Mouse (Mus musculus) kidney, adult 8-10 months (tissue): ENCODE data around the gene Lzts2.

Source experiments
- DNase-seq, 2 experiments: peaks; one replicate each; pipeline ENCODE4 v3.0.0; 2022

The Lzts2 gene

DNA sequence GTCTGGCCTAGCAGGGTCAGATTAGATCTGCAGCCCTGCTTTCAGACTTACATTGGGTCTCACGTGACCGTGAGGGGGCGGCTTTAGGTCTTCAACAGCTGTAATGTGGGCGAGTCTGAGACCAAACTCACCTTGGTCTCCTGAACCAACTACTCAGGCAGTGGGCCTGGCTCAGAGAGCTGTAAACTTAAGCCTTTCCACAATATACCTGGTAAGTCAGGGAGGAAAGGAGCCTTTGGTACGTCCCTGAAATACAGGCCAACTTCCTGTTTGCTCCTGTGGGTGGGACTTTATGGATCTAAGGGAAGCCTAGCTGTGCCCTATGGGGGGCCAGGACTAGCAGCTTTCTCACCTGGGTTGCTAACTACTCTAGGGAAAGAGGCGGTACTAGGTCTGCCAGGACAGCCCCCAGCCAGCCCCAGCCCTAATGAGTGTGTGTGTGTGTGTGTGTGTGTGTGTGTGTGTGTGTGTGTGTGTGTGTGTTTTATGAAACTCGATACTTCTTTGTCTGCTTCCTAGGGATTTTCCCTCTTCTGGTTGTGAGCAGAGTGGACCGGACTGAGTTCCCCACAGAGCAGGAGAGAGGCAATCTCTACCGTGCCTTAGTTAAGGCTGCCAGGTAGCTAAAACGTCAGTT is at the start of gene Lzts2:
TSS of gene Lzts2 (plus strand) at position 80 of the 637 bp plus-strand sequence.
- peak; percentile 44 to 56 for DNase-seq

DNA sequence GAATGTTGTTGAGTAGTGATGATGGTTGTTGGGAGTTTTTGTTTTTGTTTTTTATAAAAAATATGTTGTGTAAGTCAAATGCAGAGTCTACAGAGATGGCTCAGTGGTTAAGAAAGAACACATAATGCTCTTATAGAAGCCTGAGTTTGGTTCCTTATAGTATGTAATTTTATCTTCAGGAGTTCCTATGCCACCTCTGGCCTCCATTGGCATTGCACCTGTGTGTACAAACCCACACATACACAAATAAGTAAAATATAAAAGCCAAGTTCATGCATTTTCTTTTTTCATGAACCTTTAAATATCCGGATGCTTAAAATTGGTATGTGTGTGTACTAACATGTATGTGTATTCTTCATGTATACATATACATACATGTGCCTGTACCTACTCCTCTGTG is 48.2 kb upstream of the Lzts2 start:
- no peak for DNase-seq

DNA sequence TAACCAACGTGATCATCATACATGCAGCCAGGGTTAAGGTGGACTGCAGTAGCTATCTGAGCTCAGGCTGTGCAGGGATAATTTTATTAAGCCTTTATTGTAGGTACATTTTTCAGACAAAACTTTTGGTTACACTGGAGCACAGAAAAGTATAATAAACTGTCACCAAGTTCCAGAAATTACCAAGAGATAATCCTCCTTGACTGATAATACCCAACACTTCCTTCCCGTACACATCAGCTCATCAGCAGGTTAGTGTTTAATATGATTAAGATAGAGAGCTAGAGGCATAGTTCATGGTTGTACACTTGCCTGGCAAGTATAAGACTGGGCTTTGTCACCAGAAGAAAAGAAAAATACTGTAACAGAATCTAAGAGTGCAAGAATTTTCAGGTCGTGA is 45.9 kb upstream of the Lzts2 start:
- DNase-seq, result no peak

DNA sequence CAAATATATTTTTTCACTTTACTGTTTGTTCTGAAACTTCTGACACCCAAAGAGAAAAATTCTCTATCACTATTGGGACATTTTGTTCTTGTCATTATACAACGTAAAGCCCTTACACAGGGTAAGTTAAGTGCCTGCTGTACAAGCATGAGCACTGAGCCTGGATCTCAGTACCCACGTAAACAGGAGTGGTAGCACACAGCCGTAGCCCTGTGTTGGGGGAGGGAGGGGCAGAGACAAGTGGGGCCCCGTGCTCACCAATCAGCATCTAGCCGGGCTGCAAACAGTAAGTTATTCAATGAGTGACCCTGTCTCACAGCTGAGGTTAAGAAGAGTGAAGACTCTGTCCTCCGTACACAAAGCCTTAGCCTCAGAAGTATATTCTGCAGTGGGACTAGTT is 37.6 kb upstream of the Lzts2 start:
- no peak for DNase-seq

DNA sequence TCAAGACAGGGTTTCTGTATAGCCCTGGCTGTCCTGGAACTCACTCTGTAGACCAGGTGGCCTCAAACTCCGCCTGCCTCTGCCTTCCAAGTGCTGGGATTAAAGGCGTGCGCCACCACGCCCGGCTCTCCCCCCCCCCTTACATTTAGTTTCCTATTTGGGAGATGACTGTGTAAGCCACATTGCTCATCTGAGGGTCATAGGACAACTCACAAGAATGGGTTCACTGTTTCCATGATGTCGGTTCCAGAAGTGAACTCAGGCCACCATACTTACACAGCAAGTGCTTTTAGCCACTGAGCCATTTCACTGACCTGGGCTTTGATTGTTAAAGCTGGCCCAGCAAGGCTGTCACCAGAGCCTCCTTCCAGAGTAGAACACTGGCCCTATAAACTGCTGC is 37.1 kb upstream of the Lzts2 start:
- DNase-seq, result no peak

DNA sequence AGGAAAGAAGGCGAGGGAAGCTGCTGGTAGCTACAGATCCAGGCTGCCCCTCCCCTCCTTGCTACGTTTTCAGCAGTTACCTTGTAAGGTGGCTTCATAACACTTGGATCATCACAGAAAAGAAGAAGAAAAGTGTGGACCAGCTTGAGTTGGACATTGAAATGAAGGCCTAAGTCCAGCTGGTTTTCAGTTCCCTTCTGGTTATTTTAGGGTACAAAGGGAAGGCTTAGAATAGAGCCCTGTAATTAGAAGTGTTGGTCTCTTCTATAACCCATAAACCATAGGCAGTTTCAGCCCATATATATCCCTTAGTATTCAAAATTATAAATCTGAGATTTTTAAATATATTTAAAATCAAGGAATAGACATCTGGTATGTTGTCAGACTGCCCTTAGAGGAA is 33.4 kb upstream of the Lzts2 start:
- DNase-seq, result no peak

DNA sequence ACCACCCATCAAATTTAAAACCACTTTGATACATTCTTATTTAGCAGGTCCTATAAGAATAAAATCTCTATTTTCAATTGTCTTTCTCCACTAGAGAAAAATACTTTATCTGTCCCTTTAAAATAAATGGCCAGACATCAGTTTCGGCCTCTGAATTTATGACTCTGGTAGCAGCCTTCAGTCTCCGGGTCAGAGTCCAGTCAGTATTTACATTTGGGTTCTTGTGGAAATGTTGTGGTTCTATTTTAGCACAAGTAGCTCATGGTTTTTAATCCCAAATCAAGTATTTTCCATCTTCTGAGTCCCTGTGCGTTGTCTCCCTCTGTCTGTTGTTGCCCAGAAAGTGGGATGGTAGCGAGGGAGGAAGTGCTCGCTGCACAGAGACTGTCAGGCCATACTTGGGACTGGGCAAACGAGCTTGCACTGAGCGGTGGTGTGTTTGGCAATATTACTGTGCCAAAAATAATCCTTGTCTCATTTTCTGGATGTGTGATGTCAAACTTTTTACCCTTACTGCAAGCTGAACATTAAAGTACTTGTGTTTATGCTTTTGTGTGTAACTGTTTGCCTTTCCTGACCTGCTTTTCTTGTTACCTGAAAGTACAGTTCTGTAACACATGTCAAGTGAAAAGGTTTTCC is 31.6 kb upstream of the Lzts2 start:
- no peak for DNase-seq

DNA sequence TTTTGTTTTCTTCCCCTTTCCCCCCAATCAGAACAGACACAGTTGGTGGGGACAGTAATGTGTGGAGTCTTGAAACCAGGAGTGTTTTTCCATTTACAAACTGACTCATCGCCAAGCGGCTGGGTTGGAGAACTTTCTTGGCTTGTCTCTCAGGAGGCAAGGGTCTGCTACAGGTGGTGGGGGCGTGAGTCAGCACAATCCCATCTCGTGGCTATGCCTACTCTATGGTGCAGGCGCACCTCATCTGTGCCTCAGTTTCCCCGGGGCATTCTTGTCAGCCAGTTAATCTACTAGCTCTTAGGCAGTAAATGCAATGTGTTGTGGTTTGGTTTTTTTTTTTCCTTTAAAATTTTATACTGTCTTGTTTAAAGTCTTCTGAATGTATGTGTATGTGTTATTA is 30.8 kb upstream of the Lzts2 start:
- DNase-seq, result no peak

DNA sequence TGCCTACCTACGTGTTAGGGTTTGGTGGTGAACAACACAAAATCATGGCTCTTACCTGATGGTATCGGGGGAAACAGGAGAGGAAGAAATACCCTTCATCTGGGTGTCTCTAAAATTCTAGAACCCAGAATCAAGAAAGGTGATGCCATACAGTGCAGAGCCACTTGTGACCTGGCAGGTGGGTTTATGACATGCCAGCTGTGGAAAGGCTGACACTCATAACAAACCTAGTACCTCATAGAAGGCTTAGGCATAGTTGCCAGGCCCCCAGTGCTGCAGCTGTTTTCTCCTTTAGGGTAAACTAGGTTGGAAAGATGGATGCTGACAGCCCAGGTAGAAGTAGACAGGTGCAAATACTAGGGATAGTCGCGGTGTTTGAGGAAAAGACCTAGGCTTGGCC is 29.8 kb upstream of the Lzts2 start:
- DNase-seq, result no peak

DNA sequence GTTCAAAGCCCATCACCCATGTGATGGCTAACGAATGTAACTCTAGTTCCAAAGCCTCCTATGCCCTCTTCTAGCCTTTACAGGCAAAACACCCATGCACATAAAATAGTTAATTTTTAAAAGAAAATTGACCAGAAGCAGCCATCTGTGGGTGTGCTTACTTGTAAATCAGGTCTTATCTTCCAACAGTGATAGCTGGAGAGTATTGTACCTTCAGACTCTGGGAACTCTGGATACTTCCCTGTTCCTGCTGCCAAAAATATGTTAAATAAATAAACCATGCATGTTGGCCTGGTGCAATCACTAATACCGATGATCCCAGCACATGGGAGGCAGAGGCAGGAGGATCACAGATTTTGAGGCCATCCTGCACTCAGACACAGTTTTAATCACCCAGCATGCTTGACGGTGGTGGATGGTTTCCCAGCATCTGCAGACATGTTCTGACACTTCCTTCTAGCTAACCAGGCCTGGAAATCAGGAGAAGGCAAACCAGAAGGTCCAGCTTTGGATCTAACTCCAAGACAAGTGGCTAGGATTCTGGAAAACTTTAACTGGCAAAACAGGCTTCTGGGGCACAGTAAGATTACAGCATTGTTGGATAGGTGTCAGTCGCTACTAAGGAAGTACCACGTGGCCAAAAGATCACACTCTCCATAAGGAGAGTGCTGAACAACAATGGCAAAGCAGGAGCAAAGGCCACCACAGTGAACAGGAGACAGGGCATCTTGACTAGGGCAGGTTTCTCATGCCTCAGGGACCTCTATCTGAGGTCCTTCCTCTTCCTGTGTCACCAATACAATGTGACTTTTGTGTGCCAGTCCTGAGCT is 28.8 kb upstream of the Lzts2 start:
- peak in 1 of 2 experiments; percentile 31 for DNase-seq

DNA sequence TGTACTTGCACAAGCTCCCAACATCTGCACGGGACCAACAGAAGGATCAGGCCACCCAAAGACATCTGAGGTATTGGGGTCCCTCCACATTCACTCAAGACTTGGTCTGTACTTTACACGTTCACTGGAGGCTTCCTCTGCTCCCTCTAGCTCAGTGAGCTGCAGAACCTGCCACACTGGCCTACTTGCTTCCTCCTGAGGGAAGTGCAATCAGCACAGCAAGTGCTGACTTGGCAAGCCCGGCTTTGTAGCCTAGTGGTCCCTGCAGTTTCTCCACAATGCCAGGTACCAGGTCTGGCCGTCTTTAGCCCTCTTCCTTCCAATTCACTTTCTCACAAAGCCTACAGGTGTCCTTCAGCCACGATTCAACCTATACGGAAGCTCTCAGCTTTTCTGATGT is 27.2 kb upstream of the Lzts2 start:
- DNase-seq, result no peak

DNA sequence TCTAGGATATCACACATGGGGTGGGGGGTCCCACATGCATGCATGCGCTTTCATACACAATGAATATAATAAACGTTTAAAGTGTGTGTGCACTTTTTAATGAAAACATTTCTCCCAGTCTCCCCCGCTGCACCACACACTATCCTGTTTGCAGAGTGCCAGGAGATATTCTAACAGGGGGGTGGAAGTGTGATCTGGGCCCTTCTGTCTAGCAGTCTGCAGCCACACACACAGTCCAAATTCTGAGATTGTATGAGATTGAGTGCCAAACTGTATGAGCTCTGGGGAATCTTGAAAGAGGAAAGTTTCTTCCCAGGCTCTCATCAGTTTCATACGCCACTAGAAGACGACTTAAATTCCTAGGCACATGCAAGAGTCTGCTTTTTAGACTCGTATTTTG is 26.4 kb upstream of the Lzts2 start:
- DNase-seq, result no peak

DNA sequence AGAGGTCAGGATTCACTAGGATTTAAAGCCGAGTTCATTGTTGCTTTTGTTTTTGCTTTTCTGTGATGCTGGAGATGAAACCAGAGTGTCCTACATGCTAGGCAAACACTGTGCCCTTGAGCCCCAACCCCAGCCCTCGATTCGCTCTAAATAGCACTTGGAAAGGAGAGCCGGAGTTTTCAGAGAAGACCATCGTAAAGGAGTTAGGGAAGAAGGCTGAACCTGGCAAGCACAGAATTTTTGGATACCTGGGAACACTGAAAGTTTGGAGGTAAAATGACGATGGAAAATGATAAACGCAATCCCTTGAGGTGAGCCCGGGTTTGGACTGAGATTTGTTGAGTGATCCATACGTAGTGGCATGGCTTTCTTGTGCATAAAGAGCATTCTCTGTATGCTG is 25.9 kb upstream of the Lzts2 start:
- DNase-seq, result no peak

DNA sequence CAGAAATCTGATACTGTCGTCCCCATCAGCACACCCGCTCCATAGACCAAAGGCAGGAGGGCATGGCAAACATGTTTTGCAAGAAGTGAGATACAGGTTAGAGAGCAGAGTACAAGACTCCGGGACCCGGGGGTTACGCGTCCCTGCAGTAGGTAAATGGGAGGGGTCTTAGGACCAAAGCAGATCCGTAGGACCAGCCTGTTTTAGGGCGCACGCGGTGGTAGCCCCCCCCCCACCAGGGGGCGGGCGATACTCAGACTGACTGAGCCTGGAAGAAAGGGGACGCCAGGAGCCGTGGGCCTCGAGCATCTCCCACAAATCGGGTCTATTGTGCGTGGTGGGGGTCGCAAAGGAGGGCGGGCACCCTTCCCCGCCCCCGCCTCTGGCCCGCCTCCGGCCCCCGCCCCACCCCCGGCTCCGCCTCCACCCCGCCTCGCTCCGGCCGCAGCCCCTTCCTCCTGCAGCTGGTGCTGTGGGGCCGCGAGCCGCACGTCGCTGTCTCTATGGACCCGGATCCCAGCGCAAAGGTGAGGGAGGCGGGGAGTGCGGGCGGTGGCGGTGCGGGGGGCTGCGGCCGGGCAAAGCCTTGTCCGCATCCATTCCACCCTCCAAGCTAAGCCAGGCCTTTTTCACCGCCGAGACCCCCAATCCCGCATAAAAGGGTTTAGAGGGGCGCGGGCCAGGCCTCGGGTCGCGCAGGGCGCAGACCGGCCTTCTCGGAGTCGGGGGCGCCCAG is 25.2 kb upstream of the Lzts2 start, which contains the start of gene Sema4g:
TSS of gene Sema4g (plus strand) at position 271 of the 736 bp plus-strand sequence.
- no peak for DNase-seq

DNA sequence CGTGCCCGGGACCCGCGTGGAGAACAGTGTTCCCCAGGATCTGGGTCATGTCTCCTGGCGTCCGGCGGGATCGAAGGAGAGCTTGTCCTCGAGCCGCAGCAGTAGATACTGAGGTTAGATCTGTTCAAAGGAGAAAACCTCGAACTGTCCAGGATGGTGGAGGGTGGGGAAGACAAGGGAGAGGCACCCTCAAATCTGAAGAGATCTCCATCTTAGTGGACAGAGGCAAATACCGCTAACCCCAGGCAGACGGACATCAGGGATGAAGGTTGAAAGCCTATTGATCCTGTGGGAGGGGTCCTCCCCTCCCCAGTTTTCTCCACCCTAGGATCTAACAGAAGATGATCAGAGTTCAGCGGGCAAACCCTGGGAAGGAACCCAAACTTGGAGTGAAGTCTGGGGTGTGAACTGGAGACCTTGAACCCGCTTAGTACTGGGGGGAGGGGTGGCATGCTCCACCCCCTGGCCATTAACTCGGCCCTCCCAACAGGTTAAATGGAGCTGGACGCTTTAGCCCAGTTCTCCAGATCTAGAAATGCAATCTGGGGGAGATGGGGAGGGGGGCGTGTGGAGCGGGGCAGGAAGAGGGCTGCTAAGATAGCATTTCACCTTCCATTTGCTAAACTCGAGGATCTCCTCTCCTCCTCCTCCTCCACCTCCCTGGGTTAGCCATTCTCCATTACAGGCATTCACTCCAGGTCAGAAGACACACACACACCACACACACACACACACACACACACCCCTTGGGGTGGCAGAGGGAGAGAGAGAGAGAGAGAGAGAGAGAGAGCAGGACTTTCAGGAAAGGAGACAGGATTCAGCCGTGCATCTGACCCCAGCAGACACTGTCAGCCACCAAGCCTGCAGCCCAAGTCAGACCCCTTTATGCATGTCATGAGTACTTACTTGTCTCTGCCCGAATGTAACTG is 24.4 kb upstream of the Lzts2 start:
- peak; percentile 79 to 83 for DNase-seq

DNA sequence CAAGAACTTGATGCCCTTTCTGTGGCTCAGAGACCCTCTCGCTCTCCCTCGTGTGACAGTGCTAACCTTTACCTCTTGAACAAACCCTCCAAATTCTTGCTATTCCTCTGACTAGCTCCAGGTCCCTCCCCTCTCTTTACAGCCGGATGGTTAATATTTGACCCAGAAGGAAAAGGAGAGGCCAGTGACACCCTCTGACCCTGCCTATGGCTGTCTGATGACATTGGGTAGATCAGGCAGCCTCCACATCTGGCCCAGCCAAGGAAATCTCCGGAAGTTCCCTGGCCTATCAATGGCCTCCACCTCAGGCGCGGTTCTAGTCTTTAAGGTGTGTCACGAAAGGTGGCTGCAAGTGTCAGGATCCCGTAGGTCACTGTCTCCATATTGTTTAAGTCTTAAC is 23.2 kb upstream of the Lzts2 start:
- DNase-seq, result peak in 1 of 2 experiments; percentile 70

DNA sequence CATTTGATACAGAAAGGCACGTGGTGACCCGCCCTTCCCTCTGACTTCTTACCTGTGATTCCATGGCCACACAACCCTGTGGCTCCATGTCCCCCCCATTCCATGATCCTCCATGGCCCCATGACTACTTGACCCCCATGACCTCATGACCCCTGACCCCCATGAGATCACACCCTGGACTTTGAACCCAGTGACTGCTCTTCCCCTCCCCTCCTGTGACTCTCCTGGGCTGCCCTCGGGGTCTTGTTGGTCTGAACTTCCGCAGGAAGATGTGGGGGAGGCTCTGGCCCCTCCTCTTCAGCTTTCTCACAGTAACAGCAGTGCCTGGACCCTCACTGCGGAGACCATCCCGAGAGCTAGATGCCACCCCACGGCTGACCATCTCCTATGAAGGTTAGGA is 22.0 kb upstream of the Lzts2 start:
- DNase-seq, result no peak

DNA sequence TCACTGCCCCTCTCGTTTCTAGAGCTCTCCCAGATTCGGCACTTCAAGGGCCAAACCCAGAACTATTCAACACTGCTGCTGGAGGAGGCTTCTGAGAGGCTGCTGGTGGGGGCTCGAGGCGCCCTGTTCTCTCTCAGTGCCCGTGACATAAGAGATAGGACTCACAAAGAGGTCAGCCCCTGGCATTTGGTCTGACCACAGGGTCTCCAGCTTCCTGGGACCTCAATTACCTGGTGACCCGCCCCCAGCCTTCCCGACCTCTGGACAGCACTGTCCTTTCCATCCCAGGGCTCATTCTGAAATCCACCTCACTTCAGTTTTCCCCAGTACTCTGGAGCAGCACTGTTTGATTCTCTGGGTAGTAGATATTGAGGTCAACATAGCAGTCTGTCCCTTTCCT is 21.5 kb upstream of the Lzts2 start:
- DNase-seq, result no peak

DNA sequence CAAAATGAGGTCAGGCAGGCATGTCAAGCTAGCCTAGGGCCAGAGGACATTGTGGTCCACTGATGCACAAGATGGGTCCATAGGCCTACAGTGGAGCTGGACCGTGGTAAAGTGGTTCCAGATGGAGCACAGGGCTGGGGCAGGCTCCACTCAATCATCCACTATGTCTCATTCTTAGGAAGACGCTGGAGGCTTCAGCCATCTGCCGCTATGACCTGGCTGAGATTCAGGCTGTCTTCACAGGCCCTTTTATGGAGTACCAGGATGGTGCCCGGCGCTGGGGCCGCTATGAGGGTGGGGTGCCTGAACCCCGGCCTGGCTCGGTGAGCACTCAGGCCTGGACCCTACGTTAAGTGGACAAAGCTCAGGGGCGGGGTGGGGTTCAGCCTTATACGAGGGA is 16.4 kb upstream of the Lzts2 start:
- no peak for DNase-seq

DNA sequence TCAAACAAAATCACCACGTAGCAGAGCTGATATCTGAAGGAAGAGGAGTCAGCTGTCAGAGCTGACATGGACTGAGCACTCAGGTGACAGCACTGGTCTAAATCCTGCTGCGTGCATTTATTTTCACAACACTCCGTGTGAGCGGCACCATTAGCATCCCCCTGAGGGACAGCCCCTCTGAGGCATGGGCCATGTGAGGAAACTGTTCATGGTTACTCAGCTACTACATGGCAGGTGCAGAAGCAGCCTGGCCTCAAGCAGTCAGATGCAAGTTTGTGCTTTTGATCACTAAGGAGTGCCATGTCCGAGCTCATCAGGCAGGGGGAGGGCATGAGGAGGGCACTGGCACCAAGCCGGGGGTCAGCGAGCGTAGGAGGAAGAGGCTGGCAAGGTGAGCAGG is 14.6 kb upstream of the Lzts2 start:
- no peak for DNase-seq

DNA sequence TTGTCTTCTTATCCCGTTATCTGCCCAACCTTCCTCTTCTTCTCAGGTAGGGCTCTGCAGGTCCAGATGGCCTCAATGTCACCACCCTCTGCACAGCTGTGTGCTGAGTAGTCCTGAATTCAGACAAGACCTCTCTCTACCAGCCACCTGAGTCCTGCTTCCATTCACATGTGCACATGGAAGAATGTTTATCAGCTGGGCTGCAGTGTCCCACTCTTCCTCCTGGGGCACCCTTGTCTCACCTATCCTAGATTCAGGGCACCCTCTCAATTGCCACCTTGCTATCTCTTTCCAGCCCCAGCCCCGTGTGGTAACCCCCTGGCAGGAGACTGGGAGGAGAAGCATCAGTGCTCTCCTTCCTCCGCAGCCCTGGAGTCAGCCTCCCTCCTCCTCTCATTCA is 11.9 kb upstream of the Lzts2 start:
- no peak for DNase-seq
